Mouse (Mus musculus): Measurements from ENCODE around the gene Lgals7.

DNA sequence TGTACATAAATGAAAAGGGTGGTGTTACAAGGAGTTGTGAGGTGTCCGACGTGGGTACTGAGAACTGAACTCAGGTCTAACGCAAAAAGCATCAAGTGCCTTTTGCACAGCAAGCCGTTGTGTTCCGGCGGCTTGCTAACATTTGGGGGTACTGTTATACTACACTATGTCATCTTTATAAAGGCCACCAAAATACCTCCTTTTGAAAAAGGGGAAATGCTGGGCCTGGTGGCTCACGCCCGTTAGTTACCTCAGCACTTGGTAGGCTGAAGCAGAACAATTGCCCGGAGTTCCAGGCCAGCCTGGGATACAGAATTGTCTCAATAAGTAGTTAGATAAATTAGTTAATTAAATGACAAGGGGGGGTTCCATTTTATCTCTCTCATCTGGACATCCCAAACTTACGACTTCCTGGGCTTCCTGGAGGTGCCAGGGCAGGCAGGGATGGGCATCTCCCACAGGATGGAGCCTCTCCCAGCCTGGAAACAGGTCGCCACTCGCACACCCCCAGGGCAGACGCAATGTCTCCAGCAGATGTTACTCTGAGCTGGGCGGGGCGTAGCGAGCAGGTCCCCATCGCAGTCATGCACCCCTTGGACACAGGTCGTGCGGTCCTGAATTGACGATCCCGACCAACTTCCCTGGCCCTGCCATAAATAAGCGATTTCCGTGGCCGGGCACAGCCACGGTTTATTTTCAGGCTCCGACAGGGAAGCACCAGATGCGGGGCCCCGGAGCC is 3.3 kb downstream of the Lgals7 start:
- TF ChIP-seq CTCF (IDR thresholded peaks at IDR 0.05; ENCODE audit: extremely low read depth, insufficient read depth, insufficient read length, insufficient replicate concordance) = no peak
- TF ChIP-seq POLR2A (IDR thresholded peaks at IDR 0.05; ENCODE audit: low read depth, low read length) = no peak
